In genomic region chr4:118516699-118517496, GRCm38 (mm10) we compare ENCODE assay signal across 9 mouse cellular contexts. TPM values are rescaled to one million over a fixed set of nuclear protein-coding genes. Genes with fewer than 3 reads are reported as not detected.
DNase-seq lines count a peak whose midpoint lies in the region; ATAC-seq and TF ChIP-seq lines count a peak whose summit lies in the region.
"Had no signal": no experiment of that assay in that cellular context is flagged by ENCODE, and none has a peak within 500 bp of the region (broad histone marks: within the 10 kb centered on the region; RNA-seq: fewer than 3 reads in every experiment).

No protein-coding gene starts in this region.

- peaks cover 5% of the 10 kb centered on the region; the same call in 1 of the 2 replicates for H3K4me1 ChIP-seq in heart, postnatal 0 days (ENCODE audit: control insufficient read depth, insufficient read depth)
- no peaks in the 10 kb centered on the region for H3K4me1 ChIP-seq in midbrain, postnatal 0 days (ENCODE audit: insufficient read depth, low read length)
- no peaks in the 10 kb centered on the region for H3K4me1 ChIP-seq in thymus, adult 2 months (replicated peaks; ENCODE audit: control insufficient read depth, insufficient read depth, low read length)

- no peak overlapping the region for H3K9ac ChIP-seq in heart, postnatal 0 days (replicated peaks; ENCODE audit: low read depth, low read length)
- 0 out of 2 replicates have a peak overlapping the region, but pooled peaks have one; percentile 8 for H3K9ac ChIP-seq in midbrain, postnatal 0 days (replicated peaks; ENCODE audit: low read length, poor library complexity, severe bottlenecking)
- H3K9ac ChIP-seq: lung, embryonic 15.5 days had no signal

- no peak overlapping the region for H3K4me3 ChIP-seq in heart, postnatal 0 days (ENCODE audit: low read depth, low read length)
- H3K4me3 ChIP-seq in midbrain, postnatal 0 days (ENCODE audit: low read depth, low read length), result no peak overlapping the region
- no peak overlapping the region for H3K4me3 ChIP-seq in thymus, adult 2 months (ENCODE audit: control insufficient read depth, insufficient read depth, low read length)
- H3K4me3 ChIP-seq: lung, embryonic 15.5 days had no signal

- no peak overlapping the region for H3K27ac ChIP-seq in heart, postnatal 0 days (ENCODE audit: low read depth)
- no peak overlapping the region for H3K27ac ChIP-seq in midbrain, postnatal 0 days (ENCODE audit: low read depth, low read length)
- H3K27ac ChIP-seq in thymus, adult 2 months (ENCODE audit: control insufficient read depth, insufficient read depth, low read length), result no peak overlapping the region
- H3K27ac ChIP-seq: lung, embryonic 15.5 days had no signal

- peak; percentile 39 for DNase-seq in ovary, postnatal 36 days (ENCODE audit: low spot score)
- no peak for DNase-seq in ovary, postnatal 10 days (ENCODE audit: low spot score)
- peak; percentile 13 for DNase-seq in heart, postnatal 0 days (ENCODE audit: low spot score)
- DNase-seq in kidney, postnatal 4 days, result peak; percentile 40 to 59
- DNase-seq in midbrain, postnatal 0 days (ENCODE audit: low spot score), result peak; percentile 8
- no peak for DNase-seq in thymus, adult 2 months
- no peak for DNase-seq in thymus, postnatal 0 days (ENCODE audit: low spot score)

- no peak for TF ChIP-seq CTCF in heart, postnatal 0 days (IDR thresholded peaks at IDR 0.05; ENCODE audit: low read depth)
- no peak for TF ChIP-seq CTCF in midbrain, postnatal 0 days (IDR thresholded peaks at IDR 0.05)
- no peak for TF ChIP-seq CTCF in thymus, adult 2 months (IDR thresholded peaks at IDR 0.05; ENCODE audit: borderline replicate concordance, control insufficient read depth, extremely low read depth, insufficient read depth, low read length, poor library complexity)

- no peak for TF ChIP-seq POLR2A in thymus, adult 2 months (IDR thresholded peaks at IDR 0.05; ENCODE audit: control insufficient read depth, extremely low read depth, insufficient read depth, low read length, poor library complexity)

- no peaks in the 10 kb centered on the region for H3K9me3 ChIP-seq in heart, postnatal 0 days (replicated peaks; ENCODE audit: control insufficient read depth, low read length)
- no peaks in the 10 kb centered on the region for H3K9me3 ChIP-seq in midbrain, postnatal 0 days (ENCODE audit: low read length)
- H3K9me3 ChIP-seq: lung, embryonic 15.5 days had no signal

- H3K27me3 ChIP-seq in heart, postnatal 0 days (ENCODE audit: control insufficient read depth, insufficient read depth, low read length), result no peaks in the 10 kb centered on the region
- no peaks in the 10 kb centered on the region for H3K27me3 ChIP-seq in midbrain, postnatal 0 days (ENCODE audit: insufficient read depth, low read length)
- no peaks in the 10 kb centered on the region for H3K27me3 ChIP-seq in thymus, adult 2 months (ENCODE audit: control insufficient read depth, insufficient read depth, low read length)
- H3K27me3 ChIP-seq: lung, embryonic 15.5 days had no signal

- TF ChIP-seq EP300 in heart, postnatal 0 days (IDR thresholded peaks at IDR 0.05; ENCODE audit: low read depth), result no peak

- no peaks in the 10 kb centered on the region for H3K36me3 ChIP-seq in heart, postnatal 0 days (replicated peaks; ENCODE audit: control insufficient read depth, insufficient read depth, low read length)
- no peaks in the 10 kb centered on the region for H3K36me3 ChIP-seq in midbrain, postnatal 0 days (ENCODE audit: insufficient read depth, low read length)
- no peaks in the 10 kb centered on the region for H3K36me3 ChIP-seq in thymus, adult 2 months (ENCODE audit: control insufficient read depth, insufficient read depth, low read length)
- H3K36me3 ChIP-seq: lung, embryonic 15.5 days had no signal

- ATAC-seq in heart, postnatal 0 days (ENCODE audit: insufficient read depth, low read depth), result no peak; the same call in 1 of the 2 replicates
- no peak for ATAC-seq in midbrain, postnatal 0 days (ENCODE audit: low FRiP score)
- no peak for ATAC-seq in cerebellum, adult (ENCODE audit: insufficient number of reproducible peaks, low FRiP score, low TSS enrichment)

- no peak overlapping the region for H3K4me2 ChIP-seq in heart, postnatal 0 days (ENCODE audit: low read depth, low read length)
- H3K4me2 ChIP-seq in midbrain, postnatal 0 days (ENCODE audit: low read depth, low read length, poor library complexity, severe bottlenecking), result no peak overlapping the region
- H3K4me2 ChIP-seq: lung, embryonic 15.5 days had no signal

- WGBS in heart, postnatal 0 days, result 6% methylated on average over 20 of the region's 20 CpGs
- 29% methylated on average over 20 of the region's 20 CpGs for WGBS in midbrain, postnatal 0 days
- 72% methylated on average over 20 of the region's 20 CpGs for WGBS in thymus, adult 2 months

RNA-seq across cellular contexts. Expression of gene 2610528J11Rik, which starts 9.9 kb away (rescaled TPM):
- total RNA-seq in heart, postnatal 0 days (2014; rRNA removed; ENCODE audit: low replicate concordance), result not detected in 2 replicates
- 0.12 TPM in 1 of 2 replicates, not detected in the other for polyA plus RNA-seq in heart, postnatal 0 days (2015; fragmentation: Nextera tagmentation; extraction: Ambion mirVana)
- not detected in 2 replicates for total RNA-seq in midbrain, postnatal 0 days (2014; rRNA removed)
- polyA plus RNA-seq in midbrain, postnatal 0 days (2015; fragmentation: Nextera tagmentation; extraction: Ambion mirVana), result not detected in 2 replicates
- 1.6 and 2.1 TPM in 2 replicates for polyA plus RNA-seq in thymus, adult 2 months (2012; rRNA removed)
- 3.0 TPM in 2 replicates for polyA plus RNA-seq in thymus, postnatal 0 days (2015; fragmentation: Nextera tagmentation; extraction: Ambion mirVana)

RNA-seq across cellular contexts. Expression of gene Tmem125, which starts 26.9 kb away (rescaled TPM):
- total RNA-seq in heart, postnatal 0 days (2014; rRNA removed; ENCODE audit: low replicate concordance), result 1.5 and 7.3 TPM in 2 replicates
- polyA plus RNA-seq in heart, postnatal 0 days (2015; fragmentation: Nextera tagmentation; extraction: Ambion mirVana), result 0.26 and 0.27 TPM in 2 replicates
- total RNA-seq in midbrain, postnatal 0 days (2014; rRNA removed), result 0.19 and 0.22 TPM in 2 replicates
- polyA plus RNA-seq in midbrain, postnatal 0 days (2015; fragmentation: Nextera tagmentation; extraction: Ambion mirVana), result 0.14 and 0.23 TPM in 2 replicates
- 1.7 and 2.1 TPM in 2 replicates for polyA plus RNA-seq in thymus, adult 2 months (2012; rRNA removed)
- 0.60 and 1.1 TPM in 2 replicates for polyA plus RNA-seq in thymus, postnatal 0 days (2015; fragmentation: Nextera tagmentation; extraction: Ambion mirVana)

RNA-seq across cellular contexts. Expression of gene Tie1, which starts 27.0 kb away (rescaled TPM):
- total RNA-seq in heart, postnatal 0 days (2014; rRNA removed; ENCODE audit: low replicate concordance), result 116 and 120 TPM in 2 replicates
- polyA plus RNA-seq in heart, postnatal 0 days (2015; fragmentation: Nextera tagmentation; extraction: Ambion mirVana), result 43.4 and 48.0 TPM in 2 replicates
- total RNA-seq in midbrain, postnatal 0 days (2014; rRNA removed), result 15.7 and 17.2 TPM in 2 replicates
- polyA plus RNA-seq in midbrain, postnatal 0 days (2015; fragmentation: Nextera tagmentation; extraction: Ambion mirVana), result 9.9 and 10.3 TPM in 2 replicates
- polyA plus RNA-seq in thymus, adult 2 months (2012; rRNA removed), result 9.4 and 11.7 TPM in 2 replicates
- 6.2 and 8.2 TPM in 2 replicates for polyA plus RNA-seq in thymus, postnatal 0 days (2015; fragmentation: Nextera tagmentation; extraction: Ambion mirVana)

RNA-seq across cellular contexts. Expression of gene Mpl, which starts 59.6 kb away (rescaled TPM):
- 1.5 and 2.2 TPM in 2 replicates for total RNA-seq in heart, postnatal 0 days (2014; rRNA removed; ENCODE audit: low replicate concordance)
- 0.41 and 0.51 TPM in 2 replicates for polyA plus RNA-seq in heart, postnatal 0 days (2015; fragmentation: Nextera tagmentation; extraction: Ambion mirVana)
- 0.11 TPM in 1 of 2 replicates, not detected in the other for total RNA-seq in midbrain, postnatal 0 days (2014; rRNA removed)
- polyA plus RNA-seq in midbrain, postnatal 0 days (2015; fragmentation: Nextera tagmentation; extraction: Ambion mirVana), result 0.11 and 0.15 TPM in 2 replicates
- 0.11 and 0.28 TPM in 2 replicates for polyA plus RNA-seq in thymus, adult 2 months (2012; rRNA removed)
- polyA plus RNA-seq in thymus, postnatal 0 days (2015; fragmentation: Nextera tagmentation; extraction: Ambion mirVana), result 0.33 and 0.39 TPM in 2 replicates

Comparison
In these comparisons a context has a peak if more than half of its experiments do, and no peak if none do; other contexts are left out.
1. DNase-seq: peak in ovary, postnatal 36 days (single experiment), heart, postnatal 0 days (single experiment), kidney, postnatal 4 days (2 of 2) and midbrain, postnatal 0 days (single experiment); none in ovary, postnatal 10 days (single experiment), thymus, adult 2 months (single experiment) and thymus, postnatal 0 days (single experiment).